Mouse (Mus musculus) adrenal gland, postnatal 10 days (tissue): Measurements from ENCODE around the gene Hps3. TPM values are rescaled to one million over a fixed set of nuclear protein-coding genes. Genes with fewer than 3 reads are reported as not detected.
"Not testable (repeated sequence)": the region's sequence is repeated elsewhere in the genome, so short reads cannot be mapped to it uniquely, and the experiment has no call there.

Experiments used
- DNase-seq: peaks from one replicate; pipeline ENCODE4 v3.0.0; 2021; ENCODE audit warnings: mixed read lengths
- long read RNA-seq, 2 experiments: library from polyadenylated mRNA; stranded (forward); transcript quantifications; one replicate each; pipeline ENCODE4 v2.0.0; 2021
- total RNA-seq, 2 experiments: library from RNA; stranded (reverse); gene quantifications; 2 replicates each; pipeline ENCODE4 v1.2.3; 2021

The Hps3 gene
- total RNA-seq, result 10 to 100 TPM in 1 of 2 experiments, 1 to 10 TPM in 1; 9.5 to 14.4 TPM
- long read RNA-seq, experiment 1, partial matches to known transcripts, result 1 of 3 reads
- long read RNA-seq, experiment 1, other reads (novel, unspliced or antisense), result 2 of 3 reads
- long read RNA-seq, experiment 2, full-length matches to known transcripts, result 1 of 3 reads
- long read RNA-seq, experiment 2, partial matches to known transcripts, result 1 of 3 reads
- long read RNA-seq, experiment 2, other reads (novel, unspliced or antisense), result 1 of 3 reads

- peak; percentile 91 for DNase-seq
Measured at GRCm38 (mm10) chr3:20034719-20035404, at the start of gene Hps3. Gene Hps3 (minus strand): TSS chr3:20035315.

GRCm38 (mm10) chr3:20082161-20082560, 47.0 kb upstream of the Hps3 start:
- no peak for DNase-seq

GRCm38 (mm10) chr3:20076145-20077053, 41.3 kb upstream of the Hps3 start:
- DNase-seq, result no peak

- DNase-seq, result no peak
Measured at GRCm38 (mm10) chr3:20058197-20058541, 23.1 kb upstream of the Hps3 start.

- DNase-seq, result peak; percentile 95
Measured at GRCm38 (mm10) chr3:20057306-20058196, 22.4 kb upstream of the Hps3 start, which contains the start of gene Hltf. Gene Hltf (plus strand): TSS chr3:20057811.

GRCm38 (mm10) chr3:20044736-20045135, 9.6 kb upstream of the Hps3 start:
- DNase-seq, result not testable (repeated sequence)

- not testable (repeated sequence) for DNase-seq
Measured at GRCm38 (mm10) chr3:20041461-20041860, 6.3 kb upstream of the Hps3 start.

GRCm38 (mm10) chr3:20036069-20036468, 954 bp upstream of the Hps3 start:
- DNase-seq, result no peak

GRCm38 (mm10) chr3:20033761-20034718, 1.1 kb downstream of the Hps3 start:
- DNase-seq, result no peak

GRCm38 (mm10) chr3:20030807-20031206, 4.3 kb downstream of the Hps3 start:
- no peak for DNase-seq

GRCm38 (mm10) chr3:20028640-20029039, 6.5 kb downstream of the Hps3 start:
- DNase-seq, result no peak

GRCm38 (mm10) chr3:20027788-20028187, 7.3 kb downstream of the Hps3 start:
- DNase-seq, result no peak

GRCm38 (mm10) chr3:20026996-20027689, 8.0 kb downstream of the Hps3 start:
- DNase-seq, result no peak

GRCm38 (mm10) chr3:20026481-20026880, 8.6 kb downstream of the Hps3 start:
- no peak for DNase-seq

- DNase-seq, result no peak
Measured at GRCm38 (mm10) chr3:20023832-20024231, 11.3 kb downstream of the Hps3 start.

- DNase-seq, result no peak
Measured at GRCm38 (mm10) chr3:20018076-20018475, 17.0 kb downstream of the Hps3 start.

GRCm38 (mm10) chr3:20014454-20014853, 20.7 kb downstream of the Hps3 start:
- peak; percentile 19 for DNase-seq

GRCm38 (mm10) chr3:20010905-20011304, 24.2 kb downstream of the Hps3 start:
- not testable (repeated sequence) for DNase-seq

- DNase-seq, result no peak
Measured at GRCm38 (mm10) chr3:20010464-20010863, 24.7 kb downstream of the Hps3 start.

GRCm38 (mm10) chr3:20007759-20008158, 27.4 kb downstream of the Hps3 start:
- DNase-seq, result no peak
